Mouse (Mus musculus) brain, embryonic 14.5 days (tissue): ENCODE results near the gene Pdcd1lg2.

ENCODE experiments used
- CTCF ChIP-seq: fragments of 200-500 bp; IDR thresholded peaks from 2 replicates; pipeline ENCODE4 v1.5.1; 2012; ENCODE audit warnings: inconsistent platforms, mild to moderate bottlenecking, moderate library complexity, borderline replicate concordance; ENCODE audit not compliant: insufficient read depth, insufficient read length; ENCODE audit errors: extremely low read depth
- POLR2A ChIP-seq: fragments of 200-500 bp; IDR thresholded peaks from 2 replicates; pipeline ENCODE4 v1.6.1; 2012; ENCODE audit warnings: mild to moderate bottlenecking, inconsistent platforms, borderline replicate concordance; ENCODE audit not compliant: poor library complexity, insufficient read depth, insufficient read length, severe bottlenecking; ENCODE audit errors: extremely low read depth

- TF ChIP-seq POLR2A, result no peak
- TF ChIP-seq CTCF, result no peak
These were observed 71.4 kb downstream of the Pdcd1lg2 start for GRCm38 (mm10) chr19:29482148-29482547.
